Mouse (Mus musculus) embryo, embryonic 11.5 days (tissue): ENCODE data around the gene Abhd17c.
"Not testable (repeated sequence)": the region's sequence is repeated elsewhere in the genome, so short reads cannot be mapped to it uniquely, and the experiment has no call there.

Experiments
- DNase-seq: peaks from one replicate; pipeline ENCODE4 v3.0.0-alpha.2; 2012; ENCODE audit warnings: low read depth, low spot score

Gene Abhd17c

GRCm38 (mm10) chr7:84151001-84151959 is at the start of gene Abhd17c:
Gene Abhd17c, minus strand, starts transcription at chr7:84151893.
- DNase-seq = peak; percentile 38

GRCm38 (mm10) chr7:84197208-84197860 is 45.6 kb upstream of the Abhd17c start:
- DNase-seq = no peak

GRCm38 (mm10) chr7:84196221-84196620 is 44.5 kb upstream of the Abhd17c start:
- no peak for DNase-seq

GRCm38 (mm10) chr7:84192256-84192655 is 40.6 kb upstream of the Abhd17c start:
- DNase-seq = no peak

- no peak for DNase-seq
Measured at GRCm38 (mm10) chr7:84191476-84191875, 39.8 kb upstream of the Abhd17c start.

GRCm38 (mm10) chr7:84188196-84188595 is 36.5 kb upstream of the Abhd17c start:
- DNase-seq = no peak

- DNase-seq = no peak
Measured at GRCm38 (mm10) chr7:84185196-84185595, 33.5 kb upstream of the Abhd17c start.

GRCm38 (mm10) chr7:84184703-84185102 is 33.0 kb upstream of the Abhd17c start:
- DNase-seq = no peak

GRCm38 (mm10) chr7:84178809-84179208 is 27.1 kb upstream of the Abhd17c start:
- not testable (repeated sequence) for DNase-seq

GRCm38 (mm10) chr7:84174655-84175448 is 23.2 kb upstream of the Abhd17c start:
- DNase-seq = no peak

- no peak for DNase-seq
Measured at GRCm38 (mm10) chr7:84173394-84173793, 21.7 kb upstream of the Abhd17c start.

- no peak for DNase-seq
Measured at GRCm38 (mm10) chr7:84171177-84171787, 19.6 kb upstream of the Abhd17c start.

- no peak for DNase-seq
Measured at GRCm38 (mm10) chr7:84168355-84168754, 16.7 kb upstream of the Abhd17c start.

- DNase-seq = no peak
Measured at GRCm38 (mm10) chr7:84166721-84167419, 15.2 kb upstream of the Abhd17c start.

- no peak for DNase-seq
Measured at GRCm38 (mm10) chr7:84166007-84166406, 14.3 kb upstream of the Abhd17c start.

GRCm38 (mm10) chr7:84165288-84165687 is 13.6 kb upstream of the Abhd17c start:
- no peak for DNase-seq

GRCm38 (mm10) chr7:84164880-84165279 is 13.2 kb upstream of the Abhd17c start:
- DNase-seq = no peak

GRCm38 (mm10) chr7:84164419-84164818 is 12.7 kb upstream of the Abhd17c start:
- no peak for DNase-seq

- DNase-seq = no peak
Measured at GRCm38 (mm10) chr7:84163585-84163984, 11.9 kb upstream of the Abhd17c start.

- no peak for DNase-seq
Measured at GRCm38 (mm10) chr7:84159414-84159813, 7.7 kb upstream of the Abhd17c start.

GRCm38 (mm10) chr7:84153821-84154220 is 2.1 kb upstream of the Abhd17c start:
- DNase-seq = no peak
